Mouse (Mus musculus): ENCODE data around the gene Krt24.

The Krt24 gene

GRCm38 (mm10) chr11:99284833-99285312, at the start of gene Krt24:
Gene Krt24, minus strand, starts transcription at chr11:99285262.
- DNase-seq (ENCODE audit: low read depth, low spot score) = no peak

- no peak for DNase-seq (ENCODE audit: low read depth, low spot score)
These were observed 48.4 kb upstream of the Krt24 start for GRCm38 (mm10) chr11:99333426-99333825.

DNA sequence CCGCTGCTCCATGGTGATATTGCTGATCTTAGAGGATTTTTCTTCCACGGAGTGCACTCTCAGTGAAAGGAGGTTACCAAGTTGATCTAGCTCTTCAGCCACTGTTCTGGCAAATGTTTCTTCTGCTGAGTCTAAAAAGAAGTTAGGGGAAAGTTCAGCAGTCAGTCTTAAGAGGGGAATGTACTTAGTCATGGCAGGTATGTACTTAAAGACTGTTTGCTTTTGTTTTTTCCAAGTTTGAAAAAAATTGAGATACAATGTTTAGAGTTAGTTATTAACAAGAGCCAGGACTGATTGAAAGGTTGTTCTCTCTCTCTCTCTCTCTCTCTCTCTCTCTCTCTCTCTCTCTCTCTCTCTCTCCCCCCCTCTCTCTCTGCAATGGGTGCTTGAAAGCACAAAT, 44.6 kb upstream of the Krt24 start:
- DNase-seq (ENCODE audit: low read depth, low spot score) = no peak

DNA sequence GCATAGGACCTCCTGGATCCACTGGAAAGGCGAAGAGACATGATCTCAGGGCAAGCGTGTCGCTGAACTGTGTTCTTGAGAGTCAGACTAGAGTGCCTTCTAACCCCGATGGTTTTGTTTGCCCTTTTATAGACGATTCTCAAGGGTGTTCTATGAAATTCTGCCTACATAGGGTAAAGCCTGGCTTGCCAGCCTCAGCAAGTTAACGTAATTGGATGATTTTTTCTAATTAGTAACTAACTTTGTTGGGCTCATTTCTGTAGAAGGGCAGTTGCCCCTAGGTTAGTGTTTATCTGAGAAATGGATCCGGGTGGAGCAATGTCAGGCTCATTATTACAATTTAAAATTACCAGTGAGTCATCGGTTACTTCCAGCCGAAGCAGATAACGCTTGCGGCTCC, 37.8 kb upstream of the Krt24 start, which contains the start of gene Krt25:
Gene Krt25, minus strand, starts transcription at position 101 of the 400 bp plus-strand sequence.
- DNase-seq (ENCODE audit: low read depth, low spot score) = no peak

DNA sequence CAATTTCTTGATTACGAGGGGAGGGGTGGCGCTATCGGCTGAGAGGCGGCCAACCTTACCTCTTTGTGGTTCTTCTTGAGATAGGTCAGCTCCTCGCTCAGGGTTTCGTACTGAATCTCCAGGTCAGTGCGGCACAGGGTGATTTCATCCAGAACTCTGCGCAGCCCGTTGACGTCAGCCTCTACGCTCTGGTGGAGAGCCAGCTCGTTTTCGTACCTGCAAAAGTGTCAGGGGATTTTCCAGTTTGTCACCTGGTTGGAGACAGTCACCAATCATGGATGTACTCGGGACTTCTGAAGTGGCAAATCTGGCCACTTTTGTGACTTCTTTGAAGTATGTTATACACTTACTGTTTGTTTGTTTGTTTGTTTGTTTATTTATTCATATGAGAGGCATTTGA, 36.0 kb upstream of the Krt24 start:
- no peak for DNase-seq (ENCODE audit: low read depth, low spot score)

- no peak for DNase-seq (ENCODE audit: low read depth, low spot score)
These were observed 34.1 kb upstream of the Krt24 start for GRCm38 (mm10) chr11:99319127-99319526.

DNA sequence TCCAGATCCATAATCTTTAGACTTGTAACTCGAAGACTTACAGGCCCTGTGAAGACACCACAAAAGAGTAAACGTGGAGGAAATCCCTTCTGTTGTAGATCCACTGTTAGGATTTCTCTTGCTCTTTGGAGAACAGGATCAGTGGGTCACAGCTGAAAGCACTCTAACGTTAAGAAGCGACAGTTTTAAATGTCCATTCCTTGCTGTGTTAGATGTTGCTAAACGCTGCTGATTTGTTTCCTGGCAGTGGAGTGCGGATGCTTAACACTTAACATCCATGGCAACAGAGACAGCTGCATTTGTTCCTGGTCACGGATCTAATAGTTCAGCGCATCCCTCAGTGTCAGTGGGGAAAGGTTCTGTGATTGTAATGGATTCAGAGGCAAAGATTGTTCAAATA, 31.5 kb upstream of the Krt24 start:
- DNase-seq (ENCODE audit: low read depth, low spot score) = no peak

DNA sequence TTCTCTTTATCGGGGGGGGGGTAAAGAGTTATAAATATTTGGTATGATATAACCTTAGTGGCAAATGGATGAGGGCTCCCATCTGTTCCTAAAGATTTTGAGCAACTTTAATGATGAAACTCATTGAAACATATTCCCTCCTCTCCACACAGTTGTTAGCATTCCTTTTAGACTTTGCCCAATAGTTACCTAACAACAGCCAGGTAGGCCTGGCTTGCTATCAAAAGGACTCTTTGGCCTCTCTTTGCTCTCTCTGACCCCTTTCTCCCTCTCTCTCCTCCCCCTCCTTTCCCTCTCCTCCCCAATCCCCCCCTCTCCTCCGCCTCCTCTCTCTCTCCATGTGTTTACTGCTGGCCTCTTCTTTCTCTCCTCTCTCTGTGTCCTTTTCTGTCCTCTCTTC, 29.5 kb upstream of the Krt24 start:
- DNase-seq (ENCODE audit: low read depth, low spot score) = no peak

- peak; percentile 60 for DNase-seq (ENCODE audit: low read depth, low spot score)
These were observed 25.8 kb upstream of the Krt24 start for GRCm38 (mm10) chr11:99310882-99311281.

DNA sequence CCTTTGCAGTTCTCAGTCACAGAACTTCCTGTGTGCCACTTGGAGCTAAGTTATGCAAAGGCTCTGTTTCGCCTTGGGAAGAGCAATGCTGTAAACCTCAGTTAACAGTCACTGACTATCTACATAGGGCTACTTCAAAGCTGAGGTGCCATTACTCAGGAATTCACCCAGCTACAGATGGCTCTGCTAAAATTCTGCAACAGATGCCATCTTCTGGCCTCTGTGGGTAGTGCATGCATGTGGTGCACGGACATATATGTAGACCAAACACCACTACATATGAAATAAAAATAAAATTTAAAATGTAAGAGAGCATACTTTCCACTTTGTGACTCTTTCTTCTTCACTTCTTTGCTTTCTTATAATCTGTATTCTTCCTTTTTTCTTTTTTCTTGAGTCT, 22.5 kb upstream of the Krt24 start:
- DNase-seq (ENCODE audit: low read depth, low spot score) = peak; percentile 73

DNA sequence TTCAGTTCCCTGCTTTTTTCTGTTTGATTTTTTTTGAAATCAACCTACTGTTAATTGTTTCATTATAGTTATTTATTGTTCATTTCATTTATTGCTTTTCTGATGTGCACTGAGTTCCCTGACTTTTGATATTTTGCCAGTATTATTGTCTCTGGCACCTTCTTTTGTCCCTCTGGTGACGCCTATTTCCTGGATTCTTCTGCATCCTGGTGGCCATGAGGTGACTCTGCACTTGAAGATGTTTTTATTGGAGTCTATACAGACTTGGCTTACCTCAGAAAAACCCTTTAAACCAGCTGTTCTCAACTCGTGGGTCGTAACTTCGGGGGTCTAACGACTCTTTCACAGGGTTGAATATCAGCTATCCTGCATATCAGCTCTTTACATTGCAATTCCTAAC, 10.0 kb upstream of the Krt24 start:
- peak; percentile 13 for DNase-seq (ENCODE audit: low read depth, low spot score)

DNA sequence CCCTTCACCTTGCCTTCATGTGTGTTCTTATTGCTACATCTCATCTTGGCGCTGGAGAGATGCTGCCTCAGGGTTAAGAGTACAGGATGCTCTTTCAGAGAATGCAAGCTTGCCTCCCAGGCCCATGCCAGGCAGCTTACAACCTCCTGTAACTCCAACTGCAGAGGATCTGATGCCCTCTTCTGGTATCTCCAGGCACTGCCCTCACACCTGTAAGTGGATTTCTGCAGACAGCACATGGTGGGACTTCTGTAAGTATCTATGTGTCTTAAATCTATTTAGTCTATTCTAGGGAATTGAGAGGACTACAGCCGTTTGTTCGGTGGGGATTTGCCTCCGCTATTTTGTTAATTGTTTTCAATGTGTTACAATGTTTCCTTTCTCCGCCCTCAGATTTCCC, 7.8 kb upstream of the Krt24 start:
- peak; percentile 62 for DNase-seq (ENCODE audit: low read depth, low spot score)

DNA sequence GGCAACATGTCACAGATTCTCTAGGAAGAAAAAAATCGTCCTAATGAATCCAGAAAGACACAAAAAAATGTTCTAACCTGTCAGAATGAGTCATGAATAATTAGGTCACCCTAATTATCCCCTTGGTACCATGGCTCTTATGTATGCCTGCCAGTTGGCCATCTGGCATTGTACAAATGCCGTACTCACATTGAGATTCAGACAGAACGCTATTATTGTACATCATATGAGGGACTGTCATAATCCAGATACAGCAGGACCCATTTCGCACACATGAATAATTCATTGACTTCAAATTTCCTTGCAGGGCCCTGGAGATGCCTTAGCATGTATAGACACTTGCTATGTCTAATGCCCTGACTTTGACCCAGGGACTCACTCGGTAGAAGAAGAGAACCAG, 1.1 kb downstream of the Krt24 start:
- no peak for DNase-seq (ENCODE audit: low read depth, low spot score)

DNA sequence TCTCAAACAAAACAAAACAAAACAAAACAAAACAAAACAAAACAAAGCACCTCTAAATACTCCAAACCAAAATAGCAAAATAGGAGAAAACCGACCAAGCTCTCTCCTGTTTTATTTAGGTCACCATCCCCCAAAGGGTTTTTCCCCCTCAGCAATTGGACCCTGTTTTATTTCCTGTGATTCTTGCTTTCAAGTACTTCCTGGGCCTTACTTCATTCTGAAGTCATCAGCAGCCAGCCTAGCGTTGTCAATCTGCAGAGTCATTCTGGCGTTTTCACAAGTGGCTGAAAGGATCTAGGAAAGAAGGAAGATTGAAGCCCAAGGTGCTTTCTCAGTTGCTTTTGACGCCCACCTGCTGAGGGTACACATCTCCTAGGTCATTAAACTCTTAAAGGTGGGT, 1.7 kb downstream of the Krt24 start:
- no peak for DNase-seq (ENCODE audit: low read depth, low spot score)

DNA sequence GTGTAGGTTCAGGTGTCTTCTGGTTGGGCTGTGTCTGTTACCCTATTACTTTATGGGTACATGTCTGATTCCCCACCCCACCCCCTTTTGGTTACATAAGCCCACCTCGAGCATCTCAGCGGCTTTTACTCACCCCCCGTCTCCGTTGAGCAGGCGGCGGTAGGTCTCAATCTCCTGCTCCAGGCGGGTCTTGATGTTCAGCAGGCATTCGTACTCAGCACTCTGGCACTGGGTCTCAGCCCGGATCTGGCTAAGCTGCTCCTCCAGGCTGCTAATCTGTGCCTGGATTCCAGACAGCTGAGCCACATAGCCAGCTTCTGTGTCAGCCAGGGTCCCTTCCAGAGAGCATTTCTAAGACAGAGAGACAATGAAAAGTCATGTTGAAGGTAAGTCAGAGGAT, 3.9 kb downstream of the Krt24 start:
- no peak for DNase-seq (ENCODE audit: low read depth, low spot score)

DNA sequence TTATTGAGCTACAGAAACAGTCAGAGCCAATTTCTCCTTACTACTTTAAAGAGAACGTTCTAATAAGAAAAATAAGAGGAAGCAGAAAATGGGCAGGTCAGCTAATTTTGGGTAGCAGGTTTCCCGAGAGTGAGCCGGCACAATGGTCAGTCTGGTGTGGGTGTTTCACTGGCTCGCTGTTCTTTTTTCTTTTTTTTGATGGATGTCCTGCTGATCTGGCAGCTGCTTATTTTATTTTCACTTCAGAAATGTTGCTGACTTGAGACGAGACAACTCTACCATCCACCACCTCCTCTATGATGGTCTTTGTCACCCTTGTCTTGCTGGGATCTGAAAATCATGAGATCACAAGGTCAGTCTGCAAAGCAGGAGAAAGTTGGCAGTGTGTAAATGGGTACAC, 5.1 kb downstream of the Krt24 start:
- no peak for DNase-seq (ENCODE audit: low read depth, low spot score)

GRCm38 (mm10) chr11:99276786-99277185, 8.3 kb downstream of the Krt24 start:
- DNase-seq (ENCODE audit: low read depth, low spot score) = no peak

GRCm38 (mm10) chr11:99275624-99276023, 9.4 kb downstream of the Krt24 start:
- no peak for DNase-seq (ENCODE audit: low read depth, low spot score)

DNA sequence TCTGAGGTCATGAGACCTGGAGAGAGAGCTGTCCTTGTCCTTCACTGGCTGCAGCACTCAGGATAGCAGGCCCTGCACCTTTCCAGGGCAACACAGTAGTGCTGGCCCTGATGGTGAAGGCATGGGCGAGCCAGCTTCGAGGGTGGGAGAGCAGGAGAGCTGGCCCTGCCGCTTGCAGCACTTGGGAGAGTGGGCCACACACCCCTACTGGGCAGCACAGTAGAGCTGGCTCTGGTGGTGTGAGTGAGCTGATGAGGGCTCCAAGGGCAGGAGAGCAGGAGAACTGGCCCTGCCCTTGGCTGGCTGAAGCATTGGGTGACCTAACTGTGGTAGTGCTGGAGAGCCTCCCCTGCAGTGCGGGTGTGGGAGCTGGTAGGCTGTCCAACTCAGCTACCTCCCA, 12.3 kb downstream of the Krt24 start:
- DNase-seq (ENCODE audit: low read depth, low spot score) = no peak

DNA sequence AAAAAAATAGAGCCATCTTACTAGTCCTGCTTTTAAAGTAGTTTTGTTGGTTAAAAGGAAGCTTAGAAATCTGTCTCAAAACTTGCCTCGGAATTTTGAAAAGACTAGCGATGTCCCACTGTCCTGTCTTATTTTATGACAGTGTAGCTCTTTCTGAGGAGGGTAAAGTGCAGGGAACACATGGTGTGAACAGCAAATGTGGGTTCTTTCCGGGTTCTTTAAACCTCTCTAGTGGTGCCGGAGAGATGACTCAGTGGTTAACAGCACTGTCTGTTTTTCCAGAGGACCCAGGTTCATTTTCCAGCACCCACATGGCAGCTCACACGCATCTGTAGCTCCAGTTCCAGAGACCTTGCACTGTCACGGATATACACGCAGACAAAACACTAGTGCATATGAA, 15.9 kb downstream of the Krt24 start:
- DNase-seq (ENCODE audit: low read depth, low spot score) = no peak

GRCm38 (mm10) chr11:99265796-99266195, 19.3 kb downstream of the Krt24 start:
- no peak for DNase-seq (ENCODE audit: low read depth, low spot score)

- no peak for DNase-seq (ENCODE audit: low read depth, low spot score)
These were observed 19.8 kb downstream of the Krt24 start for GRCm38 (mm10) chr11:99265220-99265619.

DNA sequence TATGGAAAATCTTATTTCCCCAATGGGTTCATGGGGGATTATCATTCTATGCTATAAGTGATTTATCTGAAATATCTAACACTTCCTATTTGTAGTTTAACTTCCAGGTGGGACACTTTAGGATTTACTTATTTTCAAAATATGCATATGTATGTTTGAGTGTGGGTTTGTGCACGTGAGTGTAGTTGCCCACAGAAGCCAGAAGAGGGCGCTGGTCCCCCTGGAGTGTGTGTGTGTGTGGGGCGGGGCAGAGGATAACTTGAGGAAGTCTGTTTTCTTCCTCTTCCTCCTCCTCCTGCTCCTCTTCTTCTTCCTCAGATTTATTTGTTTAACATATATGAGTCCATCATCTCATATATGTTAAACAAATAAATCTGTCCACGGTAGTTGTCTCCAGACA, 28.8 kb downstream of the Krt24 start:
- DNase-seq (ENCODE audit: low read depth, low spot score) = peak; percentile 22

- no peak for DNase-seq (ENCODE audit: low read depth, low spot score)
These were observed 29.7 kb downstream of the Krt24 start for GRCm38 (mm10) chr11:99255316-99255715.

Measured in A20 (cell line).